8 mouse cellular contexts compared by ENCODE assay signal in the genomic region with DNA sequence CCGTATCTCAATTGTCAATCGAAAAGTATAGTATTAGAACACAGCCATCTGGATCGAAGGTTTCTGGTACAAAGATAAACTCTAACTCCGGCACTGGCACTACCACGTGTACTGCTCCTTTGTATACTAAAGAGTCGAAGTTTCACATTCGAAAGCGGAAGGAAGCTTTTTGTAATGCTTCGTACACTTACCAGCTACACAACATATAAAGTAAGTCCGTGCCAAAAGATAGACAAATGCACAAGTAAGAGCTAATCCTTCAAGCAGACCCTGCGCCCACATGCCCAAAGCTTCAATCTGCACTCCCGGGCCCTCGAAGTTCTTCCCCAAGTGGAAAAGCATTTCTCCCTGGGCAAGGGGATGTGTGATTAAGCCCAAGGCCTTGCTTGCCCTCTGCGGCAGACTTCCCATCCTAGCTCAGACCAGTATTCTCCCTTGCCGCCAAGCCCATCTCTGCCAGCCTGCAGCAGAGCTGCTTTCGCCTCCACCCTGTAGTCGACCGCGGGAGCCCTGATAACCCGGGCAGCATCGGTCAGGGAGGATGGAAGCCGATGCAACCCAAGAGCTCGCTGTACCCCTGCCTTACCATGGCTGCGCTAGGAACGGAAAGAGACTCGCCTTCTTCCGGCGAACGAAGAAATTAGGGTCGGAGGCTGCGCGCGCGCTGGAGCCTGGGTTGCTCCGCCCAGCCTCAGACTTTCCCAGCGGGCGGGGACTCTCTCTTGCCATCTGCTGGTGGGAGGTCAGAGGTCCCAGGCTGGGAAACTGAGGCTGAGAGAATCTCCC. TPM values are rescaled to one million over a fixed set of nuclear protein-coding genes. Genes with fewer than 3 reads are reported as not detected.
A peak's percentile ranks its signal among the peaks of the same experiment; 100 is the strongest.
DNase-seq lines count a peak whose midpoint lies in the region; ATAC-seq lines count a peak whose summit lies in the region.

Gene Rps4x, minus strand, starts transcription at position 683 of the 786 bp plus-strand sequence.

- peak; percentile 82 to 94 for DNase-seq in adrenal gland, adult (ENCODE audit: inconsistent age in 2 of 2, low spot score in 1 of 2)
- peak; percentile 86 for DNase-seq in embryo, embryonic 10 days (ENCODE audit: low spot score)
- DNase-seq in gastrocnemius, postnatal 10 days: peak; percentile 76
- DNase-seq in induced T-regulatory cell, adult 2 months (ENCODE audit: low read depth): peak; percentile 88
- DNase-seq in left cerebral cortex, adult 8-10 months (ENCODE audit: low spot score in 2 of 2): peak; percentile 54 to 60
- DNase-seq in right cerebral cortex, adult 18-20 months: peak; percentile 77
- peak; percentile 70 for DNase-seq in urinary bladder, adult 2 months (ENCODE audit: low spot score)

- ATAC-seq in megakaryocyte, adult 5-6 weeks (ENCODE audit: poor library complexity, severe bottlenecking): peak; percentile 97

RNA-seq across cellular contexts. Expression of gene Rps4x, which starts in this region (rescaled TPM):
- total RNA-seq in gastrocnemius, postnatal 10 days (2021): 1,000 to 10,000 TPM in 1 of 2 experiments, 100 to 1,000 TPM in 1; 990 to 1,091 TPM
- total RNA-seq in left cerebral cortex, adult 8-10 months (2022): 100 to 1,000 TPM; 466 to 552 (median 501) TPM
- 2,519 and 2,672 TPM in 2 replicates for total RNA-seq in megakaryocyte, adult 5-6 weeks (2015)
- 1,532 and 1,544 TPM in 2 replicates for total RNA-seq in megakaryocyte, adult 5-6 weeks (2017)
- polyA plus RNA-seq in urinary bladder, adult 2 months (2012; rRNA removed): 2,053 and 2,187 TPM in 2 replicates

Comparison
In these comparisons a context has a peak if more than half of its experiments do, and no peak if none do; other contexts are left out.
1. Peak in every context shown above with its lines: DNase-seq and ATAC-seq.